Mouse (Mus musculus): ENCODE results near the gene Stard9. TPM values are rescaled to one million over a fixed set of nuclear protein-coding genes. Genes with fewer than 3 reads are reported as not detected.

Stard9 gene
- polyA plus RNA-seq, 1 experiment from 2014 or later: 5.4 TPM

GRCm38 (mm10) chr2:120702675-120703074 lies 73.8 kb downstream of the Stard9 start:
- Histone ChIP-seq H3K9me3 (ENCODE audit: control insufficient read depth, low read length) (no peaks in the 10 kb centered on the region), H3K4me1 (replicated peaks; ENCODE audit: control insufficient read depth, insufficient read depth, low read length) (no peaks in the 10 kb centered on the region), H3K9ac (ENCODE audit: low read length) (no peak overlapping the region), H3K27me3 (ENCODE audit: control insufficient read depth, insufficient read depth, low read length) (no peaks in the 10 kb centered on the region), H3K4me2 (ENCODE audit: low read depth, low read length, severe bottlenecking) (no peak overlapping the region), H3K4me3 (ENCODE audit: low read depth, low read length) (no peak overlapping the region), H3K27ac (ENCODE audit: low read depth, low read length) (no peak overlapping the region), H3K36me3 (ENCODE audit: control insufficient read depth, insufficient read depth, low read length) (no peaks in the 10 kb centered on the region)
- 73% methylated on average over 5 of the region's 5 CpGs for WGBS
- no peak for ATAC-seq (replicated peaks; ENCODE audit: low FRiP score)
- no peak for DNase-seq (ENCODE audit: low spot score)

- H3K4me2 ChIP-seq (ENCODE audit: low read depth, low read length, severe bottlenecking): no peak overlapping the region
- H3K27me3 ChIP-seq (ENCODE audit: control insufficient read depth, insufficient read depth, low read length): no peaks in the 10 kb centered on the region
- no peak for DNase-seq (ENCODE audit: low spot score)
- no peak overlapping the region for H3K27ac ChIP-seq (ENCODE audit: low read depth, low read length)
- H3K4me1 ChIP-seq (replicated peaks; ENCODE audit: control insufficient read depth, insufficient read depth, low read length): no peaks in the 10 kb centered on the region
- H3K9me3 ChIP-seq (ENCODE audit: control insufficient read depth, low read length): no peaks in the 10 kb centered on the region
- H3K4me3 ChIP-seq (ENCODE audit: low read depth, low read length): no peak overlapping the region
- ATAC-seq (replicated peaks; ENCODE audit: low FRiP score): no peak
- no peaks in the 10 kb centered on the region for H3K36me3 ChIP-seq (ENCODE audit: control insufficient read depth, insufficient read depth, low read length)
- no peak overlapping the region for H3K9ac ChIP-seq (ENCODE audit: low read length)
Observed at GRCm38 (mm10) chr2:120707041-120707440, 78.1 kb downstream of the Stard9 start.

GRCm38 (mm10) chr2:120710154-120710553 lies 81.2 kb downstream of the Stard9 start:
- Histone ChIP-seq H3K4me1 (replicated peaks; ENCODE audit: control insufficient read depth, insufficient read depth, low read length) (no peaks in the 10 kb centered on the region), H3K4me2 (ENCODE audit: low read depth, low read length, severe bottlenecking) (no peak overlapping the region), H3K36me3 (ENCODE audit: control insufficient read depth, insufficient read depth, low read length) (no peaks in the 10 kb centered on the region; the same call in 1 of the 2 replicates), H3K27me3 (ENCODE audit: control insufficient read depth, insufficient read depth, low read length) (no peaks in the 10 kb centered on the region), H3K4me3 (ENCODE audit: low read depth, low read length) (no peak overlapping the region), H3K9me3 (ENCODE audit: control insufficient read depth, low read length) (no peaks in the 10 kb centered on the region), H3K27ac (ENCODE audit: low read depth, low read length) (no peak overlapping the region), H3K9ac (ENCODE audit: low read length) (no peak overlapping the region)
- 94% methylated on average over 3 of the region's 3 CpGs for WGBS
- ATAC-seq (replicated peaks; ENCODE audit: low FRiP score) (no peak), DNase-seq (ENCODE audit: low spot score) (no peak)

- Histone ChIP-seq H3K4me1 (replicated peaks; ENCODE audit: control insufficient read depth, insufficient read depth, low read length) (no peaks in the 10 kb centered on the region), H3K4me3 (ENCODE audit: low read depth, low read length) (no peak overlapping the region), H3K27me3 (ENCODE audit: control insufficient read depth, insufficient read depth, low read length) (no peaks in the 10 kb centered on the region), H3K4me2 (ENCODE audit: low read depth, low read length, severe bottlenecking) (no peak overlapping the region), H3K27ac (ENCODE audit: low read depth, low read length) (no peak overlapping the region), H3K9me3 (ENCODE audit: control insufficient read depth, low read length) (no peaks in the 10 kb centered on the region), H3K36me3 (ENCODE audit: control insufficient read depth, insufficient read depth, low read length) (no peaks in the 10 kb centered on the region; the same call in 1 of the 2 replicates), H3K9ac (ENCODE audit: low read length) (no peak overlapping the region)
- no peak for DNase-seq (ENCODE audit: low spot score)
- WGBS: 89% methylated on average over 3 of the region's 3 CpGs
- no peak for ATAC-seq (replicated peaks; ENCODE audit: low FRiP score)
Observed at GRCm38 (mm10) chr2:120710948-120711347, 82.0 kb downstream of the Stard9 start.

GRCm38 (mm10) chr2:120713441-120713840 lies 84.5 kb downstream of the Stard9 start:
- no peaks in the 10 kb centered on the region for H3K27me3 ChIP-seq (ENCODE audit: control insufficient read depth, insufficient read depth, low read length)
- no peak overlapping the region for H3K9ac ChIP-seq (ENCODE audit: low read length)
- no peak overlapping the region for H3K4me2 ChIP-seq (ENCODE audit: low read depth, low read length, severe bottlenecking)
- no peaks in the 10 kb centered on the region for H3K4me1 ChIP-seq (replicated peaks; ENCODE audit: control insufficient read depth, insufficient read depth, low read length)
- H3K4me3 ChIP-seq (ENCODE audit: low read depth, low read length): no peak overlapping the region
- no peak for ATAC-seq (replicated peaks; ENCODE audit: low FRiP score)
- peaks cover 3% of the 10 kb centered on the region; the same call in 1 of the 2 replicates for H3K36me3 ChIP-seq (ENCODE audit: control insufficient read depth, insufficient read depth, low read length)
- no peak overlapping the region for H3K27ac ChIP-seq (ENCODE audit: low read depth, low read length)
- DNase-seq (ENCODE audit: low spot score): no peak
- H3K9me3 ChIP-seq (ENCODE audit: control insufficient read depth, low read length): no peaks in the 10 kb centered on the region
- 97% methylated on average over 3 of the region's 3 CpGs for WGBS

- Histone ChIP-seq H3K4me2 (ENCODE audit: low read depth, low read length, severe bottlenecking) (no peak overlapping the region), H3K27me3 (ENCODE audit: control insufficient read depth, insufficient read depth, low read length) (no peaks in the 10 kb centered on the region), H3K4me3 (ENCODE audit: low read depth, low read length) (no peak overlapping the region), H3K9me3 (ENCODE audit: control insufficient read depth, low read length) (no peaks in the 10 kb centered on the region), H3K9ac (ENCODE audit: low read length) (no peak overlapping the region), H3K4me1 (replicated peaks; ENCODE audit: control insufficient read depth, insufficient read depth, low read length) (no peaks in the 10 kb centered on the region), H3K27ac (ENCODE audit: low read depth, low read length) (no peak overlapping the region), H3K36me3 (ENCODE audit: control insufficient read depth, insufficient read depth, low read length) (peaks cover 5% of the 10 kb centered on the region; the same call in 1 of the 2 replicates)
- no peak for DNase-seq (ENCODE audit: low spot score)
- WGBS: 95% methylated on average over 8 of the region's 8 CpGs
- no peak for ATAC-seq (replicated peaks; ENCODE audit: low FRiP score)
Observed at GRCm38 (mm10) chr2:120718496-120718895, 89.6 kb downstream of the Stard9 start.

GRCm38 (mm10) chr2:120720821-120721220 lies 91.9 kb downstream of the Stard9 start:
- DNase-seq (ENCODE audit: low spot score): no peak
- Histone ChIP-seq H3K9ac (ENCODE audit: low read length) (no peak overlapping the region), H3K4me3 (ENCODE audit: low read depth, low read length) (no peak overlapping the region), H3K27ac (ENCODE audit: low read depth, low read length) (no peak overlapping the region), H3K27me3 (ENCODE audit: control insufficient read depth, insufficient read depth, low read length) (no peaks in the 10 kb centered on the region), H3K4me1 (replicated peaks; ENCODE audit: control insufficient read depth, insufficient read depth, low read length) (no peaks in the 10 kb centered on the region), H3K36me3 (ENCODE audit: control insufficient read depth, insufficient read depth, low read length) (peaks cover 18% of the 10 kb centered on the region; the same call in 1 of the 2 replicates), H3K4me2 (ENCODE audit: low read depth, low read length, severe bottlenecking) (no peak overlapping the region), H3K9me3 (ENCODE audit: control insufficient read depth, low read length) (no peaks in the 10 kb centered on the region)
- 93% methylated on average over 6 of the region's 6 CpGs for WGBS
- no peak for ATAC-seq (replicated peaks; ENCODE audit: low FRiP score)

- DNase-seq (ENCODE audit: low spot score): no peak
- Histone ChIP-seq H3K4me2 (ENCODE audit: low read depth, low read length, severe bottlenecking) (no peak overlapping the region), H3K4me3 (ENCODE audit: low read depth, low read length) (no peak overlapping the region), H3K27me3 (ENCODE audit: control insufficient read depth, insufficient read depth, low read length) (no peaks in the 10 kb centered on the region), H3K9me3 (ENCODE audit: control insufficient read depth, low read length) (no peaks in the 10 kb centered on the region), H3K36me3 (ENCODE audit: control insufficient read depth, insufficient read depth, low read length) (peaks cover 19% of the 10 kb centered on the region; the same call in 1 of the 2 replicates), H3K9ac (ENCODE audit: low read length) (no peak overlapping the region), H3K27ac (ENCODE audit: low read depth, low read length) (no peak overlapping the region), H3K4me1 (replicated peaks; ENCODE audit: control insufficient read depth, insufficient read depth, low read length) (no peaks in the 10 kb centered on the region)
- no peak for ATAC-seq (replicated peaks; ENCODE audit: low FRiP score)
- 92% methylated on average over 2 of the region's 2 CpGs for WGBS
Observed at GRCm38 (mm10) chr2:120721911-120722310, 93.0 kb downstream of the Stard9 start.

GRCm38 (mm10) chr2:120722491-120722890 lies 93.6 kb downstream of the Stard9 start:
- Histone ChIP-seq H3K4me1 (replicated peaks; ENCODE audit: control insufficient read depth, insufficient read depth, low read length) (no peaks in the 10 kb centered on the region), H3K9ac (ENCODE audit: low read length) (no peak overlapping the region), H3K4me2 (ENCODE audit: low read depth, low read length, severe bottlenecking) (no peak overlapping the region), H3K27ac (ENCODE audit: low read depth, low read length) (no peak overlapping the region), H3K36me3 (ENCODE audit: control insufficient read depth, insufficient read depth, low read length) (peaks cover 19% of the 10 kb centered on the region; the same call in 1 of the 2 replicates), H3K9me3 (ENCODE audit: control insufficient read depth, low read length) (no peaks in the 10 kb centered on the region), H3K4me3 (ENCODE audit: low read depth, low read length) (no peak overlapping the region), H3K27me3 (ENCODE audit: control insufficient read depth, insufficient read depth, low read length) (no peaks in the 10 kb centered on the region)
- ATAC-seq (replicated peaks; ENCODE audit: low FRiP score): no peak
- WGBS: 84% methylated on average over 8 of the region's 8 CpGs
- DNase-seq (ENCODE audit: low spot score): no peak

Measured in forebrain, embryonic 11.5 days (tissue).